Mouse (Mus musculus): ENCODE data around the gene Macf1. TPM values are rescaled to one million over a fixed set of nuclear protein-coding genes. Genes with fewer than 3 reads are reported as not detected.
"Not testable (repeated sequence)": the region's sequence is repeated elsewhere in the genome, so short reads cannot be mapped to it uniquely, and the experiment has no call there.

The Macf1 gene
- polyA plus RNA-seq, 1 experiment = 88.5 TPM

GRCm38 (mm10) chr4:123328946-123329345 lies 355.2 kb downstream of the Macf1 start:
- Histone ChIP-seq H3K27me3 (ENCODE audit: control insufficient read depth, insufficient read depth, insufficient read length) (no peaks in the 10 kb centered on the region), H3K36me3 (ENCODE audit: control insufficient read depth, insufficient read depth) (no peaks in the 10 kb centered on the region), H3ac (ENCODE audit: control insufficient read depth, insufficient read length) (no peak overlapping the region), H3K79me2 (ENCODE audit: control insufficient read depth, insufficient read depth) (no peaks in the 10 kb centered on the region), H3K4me3 (no peak overlapping the region), H3K4me2 (ENCODE audit: low read depth) (no peak overlapping the region)
- no peak for TF ChIP-seq SRF (IDR thresholded peaks at IDR 0.05; ENCODE audit: control insufficient read depth, insufficient read length, low read depth)
- TF ChIP-seq REST (IDR thresholded peaks at IDR 0.05; ENCODE audit: insufficient read depth, insufficient read length) = no peak
- TF ChIP-seq MYOG (IDR thresholded peaks at IDR 0.05; ENCODE audit: control insufficient read depth in 1 of 3, insufficient read depth in 1 of 3, insufficient read length in 2 of 3, low read depth in 2 of 3) = no peak
- no peak for TF ChIP-seq POLR2AphosphoS2 (IDR thresholded peaks at IDR 0.05; ENCODE audit: insufficient read length, low read depth)
- TF ChIP-seq TCF12 (IDR thresholded peaks at IDR 0.05; ENCODE audit: insufficient read depth, poor library complexity, severe bottlenecking) = no peak
- no peak for TF ChIP-seq USF1 (IDR thresholded peaks at IDR 0.05; ENCODE audit: low read depth)
- no peak for TF ChIP-seq TCF3 (IDR thresholded peaks at IDR 0.05; ENCODE audit: insufficient read length, low read depth)
- no peak for TF ChIP-seq MYOD1 (IDR thresholded peaks at IDR 0.05; ENCODE audit: control insufficient read depth in 1 of 3, insufficient read length in 2 of 3, low read depth in 2 of 3)
- no peak for TF ChIP-seq POLR2A (IDR thresholded peaks at IDR 0.05; ENCODE audit: insufficient read length, low read depth)
- no peak for TF ChIP-seq MAX (IDR thresholded peaks at IDR 0.05; ENCODE audit: low read depth)
- TF ChIP-seq CEBPB (IDR thresholded peaks at IDR 0.05; ENCODE audit: insufficient read depth, poor library complexity, severe bottlenecking) = no peak
- TF ChIP-seq E2F4 (IDR thresholded peaks at IDR 0.05; ENCODE audit: insufficient read depth) = no peak

GRCm38 (mm10) chr4:123327630-123328029 lies 356.5 kb downstream of the Macf1 start:
- H3ac ChIP-seq (ENCODE audit: control insufficient read depth, insufficient read length) = no peak overlapping the region
- no peak for TF ChIP-seq REST (IDR thresholded peaks at IDR 0.05; ENCODE audit: insufficient read depth, insufficient read length)
- no peak for TF ChIP-seq CEBPB (IDR thresholded peaks at IDR 0.05; ENCODE audit: insufficient read depth, poor library complexity, severe bottlenecking)
- TF ChIP-seq TCF12 (IDR thresholded peaks at IDR 0.05; ENCODE audit: insufficient read depth, poor library complexity, severe bottlenecking) = no peak
- TF ChIP-seq POLR2A (IDR thresholded peaks at IDR 0.05; ENCODE audit: insufficient read length, low read depth) = no peak
- no peak for TF ChIP-seq E2F4 (IDR thresholded peaks at IDR 0.05; ENCODE audit: insufficient read depth)
- TF ChIP-seq MYOG (IDR thresholded peaks at IDR 0.05; ENCODE audit: control insufficient read depth in 1 of 3, insufficient read depth in 1 of 3, insufficient read length in 2 of 3, low read depth in 2 of 3) = no peak
- TF ChIP-seq POLR2AphosphoS2 (IDR thresholded peaks at IDR 0.05; ENCODE audit: insufficient read length, low read depth) = no peak
- TF ChIP-seq SRF (IDR thresholded peaks at IDR 0.05; ENCODE audit: control insufficient read depth, insufficient read length, low read depth) = no peak
- no peak for TF ChIP-seq MYOD1 (IDR thresholded peaks at IDR 0.05; ENCODE audit: control insufficient read depth in 1 of 3, insufficient read length in 2 of 3, low read depth in 2 of 3)
- no peak for TF ChIP-seq TCF3 (IDR thresholded peaks at IDR 0.05; ENCODE audit: insufficient read length, low read depth)
- TF ChIP-seq USF1 (IDR thresholded peaks at IDR 0.05; ENCODE audit: low read depth) = no peak
- TF ChIP-seq MAX (IDR thresholded peaks at IDR 0.05; ENCODE audit: low read depth) = no peak
- no peaks in the 10 kb centered on the region for H3K79me2 ChIP-seq (ENCODE audit: control insufficient read depth, insufficient read depth)

GRCm38 (mm10) chr4:123326087-123326486 lies 358.1 kb downstream of the Macf1 start:
- no peak overlapping the region for H3ac ChIP-seq (ENCODE audit: control insufficient read depth, insufficient read length)
- TF ChIP-seq CEBPB (IDR thresholded peaks at IDR 0.05; ENCODE audit: insufficient read depth, poor library complexity, severe bottlenecking) = no peak
- TF ChIP-seq POLR2A (IDR thresholded peaks at IDR 0.05; ENCODE audit: insufficient read length, low read depth) = no peak
- TF ChIP-seq MYOG (IDR thresholded peaks at IDR 0.05; ENCODE audit: control insufficient read depth in 1 of 3, insufficient read depth in 1 of 3, insufficient read length in 2 of 3, low read depth in 2 of 3) = no peak
- no peak for TF ChIP-seq USF1 (IDR thresholded peaks at IDR 0.05; ENCODE audit: low read depth)
- no peak for TF ChIP-seq SRF (IDR thresholded peaks at IDR 0.05; ENCODE audit: control insufficient read depth, insufficient read length, low read depth)
- no peak for TF ChIP-seq E2F4 (IDR thresholded peaks at IDR 0.05; ENCODE audit: insufficient read depth)
- no peak for TF ChIP-seq TCF3 (IDR thresholded peaks at IDR 0.05; ENCODE audit: insufficient read length, low read depth)
- H3K4me2 ChIP-seq (ENCODE audit: low read depth) = peak overlapping the region; percentile 1
- H3K36me3 ChIP-seq (ENCODE audit: control insufficient read depth, insufficient read depth) = no peaks in the 10 kb centered on the region
- peaks cover 8% of the 10 kb centered on the region for H3K27me3 ChIP-seq (ENCODE audit: control insufficient read depth, insufficient read depth, insufficient read length)
- H3K4me3 ChIP-seq = no peak overlapping the region
- no peaks in the 10 kb centered on the region for H3K79me2 ChIP-seq (ENCODE audit: control insufficient read depth, insufficient read depth)

More at GRCm38 (mm10) chr4:123327630-123328029, 356.5 kb downstream of the Macf1 start:
- H3K4me3 ChIP-seq = no peak overlapping the region
- no peak overlapping the region for H3K4me2 ChIP-seq (ENCODE audit: low read depth)
- peaks cover 8% of the 10 kb centered on the region for H3K27me3 ChIP-seq (ENCODE audit: control insufficient read depth, insufficient read depth, insufficient read length)
- no peaks in the 10 kb centered on the region for H3K36me3 ChIP-seq (ENCODE audit: control insufficient read depth, insufficient read depth)

GRCm38 (mm10) chr4:123323534-123323933 lies 360.6 kb downstream of the Macf1 start, which contains the start of gene Oxct2a:
Oxct2a (minus strand) TSS chr4:123323634.
- H3K79me2 ChIP-seq (ENCODE audit: control insufficient read depth, insufficient read depth) = no peaks in the 10 kb centered on the region
- TF ChIP-seq USF1 (IDR thresholded peaks at IDR 0.05; ENCODE audit: low read depth) (no peak), SRF (IDR thresholded peaks at IDR 0.05; ENCODE audit: control insufficient read depth, insufficient read length, low read depth) (no peak), E2F4 (IDR thresholded peaks at IDR 0.05; ENCODE audit: insufficient read depth) (no peak), TCF3 (IDR thresholded peaks at IDR 0.05; ENCODE audit: insufficient read length, low read depth) (no peak), CEBPB (IDR thresholded peaks at IDR 0.05; ENCODE audit: insufficient read depth, poor library complexity, severe bottlenecking) (no peak), POLR2AphosphoS2 (IDR thresholded peaks at IDR 0.05; ENCODE audit: insufficient read length, low read depth) (no peak), MYOG (IDR thresholded peaks at IDR 0.05; ENCODE audit: control insufficient read depth in 1 of 3, insufficient read depth in 1 of 3, insufficient read length in 2 of 3, low read depth in 2 of 3) (no peak), TCF12 (IDR thresholded peaks at IDR 0.05; ENCODE audit: insufficient read depth, poor library complexity, severe bottlenecking) (no peak), REST (IDR thresholded peaks at IDR 0.05; ENCODE audit: insufficient read depth, insufficient read length) (no peak), POLR2A (IDR thresholded peaks at IDR 0.05; ENCODE audit: insufficient read length, low read depth) (no peak), MYOD1 (IDR thresholded peaks at IDR 0.05; ENCODE audit: control insufficient read depth in 1 of 3, insufficient read length in 2 of 3, low read depth in 2 of 3) (no peak), MAX (IDR thresholded peaks at IDR 0.05; ENCODE audit: low read depth) (no peak)
- no peaks in the 10 kb centered on the region for H3K36me3 ChIP-seq (ENCODE audit: control insufficient read depth, insufficient read depth)
- H3K4me2 ChIP-seq (ENCODE audit: low read depth) = no peak within 1 kb of the TSS
- no peak within 1 kb of the TSS for H3ac ChIP-seq (ENCODE audit: control insufficient read depth, insufficient read length)
- no peak within 1 kb of the TSS for H3K4me3 ChIP-seq
- peaks cover 8% of the 10 kb centered on the region for H3K27me3 ChIP-seq (ENCODE audit: control insufficient read depth, insufficient read depth, insufficient read length)

- H3K4me2 ChIP-seq (ENCODE audit: low read depth); H3K79me2 ChIP-seq (ENCODE audit: control insufficient read depth, insufficient read depth); H3K36me3 ChIP-seq (ENCODE audit: control insufficient read depth, insufficient read depth); H3ac ChIP-seq (ENCODE audit: control insufficient read depth, insufficient read length); H3K4me3 ChIP-seq; H3K27me3 ChIP-seq (ENCODE audit: control insufficient read depth, insufficient read depth, insufficient read length): not testable (repeated sequence)
Measured at GRCm38 (mm10) chr4:123322910-123323309, 361.2 kb downstream of the Macf1 start.
